Mouse (Mus musculus): ENCODE data around the gene Tmcc2.

Gene Tmcc2

GRCm38 (mm10) chr1:132338027-132338660 is 52.9 kb downstream of the Tmcc2 start:
- DNase-seq = no peak

GRCm38 (mm10) chr1:132336921-132337320 is 54.2 kb downstream of the Tmcc2 start:
- DNase-seq = no peak

GRCm38 (mm10) chr1:132335378-132335965 is 55.6 kb downstream of the Tmcc2 start:
- no peak for DNase-seq

- DNase-seq = no peak
These were observed 56.8 kb downstream of the Tmcc2 start for GRCm38 (mm10) chr1:132334178-132334801.

GRCm38 (mm10) chr1:132333675-132334141 is 57.4 kb downstream of the Tmcc2 start:
- no peak for DNase-seq

- no peak for DNase-seq
These were observed 57.9 kb downstream of the Tmcc2 start for GRCm38 (mm10) chr1:132333201-132333600.

GRCm38 (mm10) chr1:132331283-132331682 is 59.8 kb downstream of the Tmcc2 start:
- DNase-seq = no peak

GRCm38 (mm10) chr1:132330397-132330796 is 60.7 kb downstream of the Tmcc2 start:
- no peak for DNase-seq

GRCm38 (mm10) chr1:132329656-132330055 is 61.4 kb downstream of the Tmcc2 start:
- DNase-seq = no peak

GRCm38 (mm10) chr1:132328565-132328964 is 62.5 kb downstream of the Tmcc2 start:
- DNase-seq = no peak

GRCm38 (mm10) chr1:132327477-132327876 is 63.6 kb downstream of the Tmcc2 start:
- DNase-seq = no peak

GRCm38 (mm10) chr1:132326777-132327176 is 64.3 kb downstream of the Tmcc2 start:
- peak; percentile 28 for DNase-seq

GRCm38 (mm10) chr1:132322711-132323542 is 68.2 kb downstream of the Tmcc2 start:
- peak; percentile 54 for DNase-seq

- DNase-seq = no peak
These were observed 69.1 kb downstream of the Tmcc2 start for GRCm38 (mm10) chr1:132321821-132322580.

GRCm38 (mm10) chr1:132319242-132319641 is 71.8 kb downstream of the Tmcc2 start:
- peak; percentile 58 for DNase-seq

GRCm38 (mm10) chr1:132317894-132318863 is 72.9 kb downstream of the Tmcc2 start:
- no peak for DNase-seq

- DNase-seq = no peak
These were observed 73.7 kb downstream of the Tmcc2 start for GRCm38 (mm10) chr1:132317413-132317812.

- no peak for DNase-seq
These were observed 74.5 kb downstream of the Tmcc2 start for GRCm38 (mm10) chr1:132316625-132316994.

- peak; percentile 74 for DNase-seq
These were observed 75.0 kb downstream of the Tmcc2 start, which contains the start of gene Nuak2 for GRCm38 (mm10) chr1:132315889-132316624. Nuak2 (plus strand) TSS chr1:132316126.

- DNase-seq = peak; percentile 30
These were observed 78.4 kb downstream of the Tmcc2 start for GRCm38 (mm10) chr1:132312703-132313102.
